Mouse (Mus musculus) myocyte (in vitro differentiated cells): ENCODE data around the gene Gsap. TPM values are rescaled to one million over a fixed set of nuclear protein-coding genes. Genes with fewer than 3 reads are reported as not detected.
A peak's percentile ranks its signal among the peaks of the same experiment; 100 is the strongest.

Experiments
- H3K27me3 ChIP-seq: one replicate; pipeline ENCODE4 v1.6.1; 2011; ENCODE audit not compliant: control insufficient read depth, insufficient read depth, insufficient read length
- H3K36me3 ChIP-seq: one replicate; pipeline ENCODE4 v1.6.1; 2011; ENCODE audit not compliant: control insufficient read depth, insufficient read depth
- H3K4me2 ChIP-seq: one replicate; pipeline ENCODE4 v1.6.1; 2011; ENCODE audit warnings: low read depth, control low read depth
- H3K4me3 ChIP-seq: one replicate; pipeline ENCODE4 v1.5.1; 2011; ENCODE audit warnings: mild to moderate bottlenecking, control low read depth, moderate library complexity
- H3K79me2 ChIP-seq: one replicate; pipeline ENCODE4 v1.6.1; 2011; ENCODE audit not compliant: control insufficient read depth, insufficient read depth
- H3ac ChIP-seq: one replicate; pipeline ENCODE4 v1.6.1; 2011; ENCODE audit not compliant: control insufficient read depth, insufficient read length
- CEBPB ChIP-seq: IDR thresholded peaks from 2 replicates; pipeline ENCODE4 v1.6.1; 2011; ENCODE audit warnings: mild to moderate bottlenecking, moderate library complexity; ENCODE audit not compliant: poor library complexity, insufficient read depth, severe bottlenecking
- E2F4 ChIP-seq: IDR thresholded peaks from one replicate; pipeline ENCODE4 v1.6.1; 2011; ENCODE audit warnings: mild to moderate bottlenecking, control low read depth, moderate library complexity; ENCODE audit not compliant: insufficient read depth
- MAX ChIP-seq: IDR thresholded peaks from one replicate; pipeline ENCODE4 v1.6.1; 2011; ENCODE audit warnings: low read depth, mild to moderate bottlenecking, control low read depth
- MYOD1 ChIP-seq, 3 experiments: IDR thresholded peaks; one replicate each; pipeline ENCODE4 v1.6.1; 2011; ENCODE audit warnings: control low read depth in 2 of 3, low read depth in 2 of 3, mild to moderate bottlenecking in 2 of 3, moderate library complexity in 1 of 3; ENCODE audit not compliant: insufficient read length in 2 of 3, control insufficient read depth in 1 of 3
- MYOG ChIP-seq, 3 experiments: IDR thresholded peaks; one replicate each; pipeline ENCODE4 v1.6.1; 2011; ENCODE audit warnings: control low read depth in 2 of 3, low read depth in 2 of 3, mild to moderate bottlenecking in 2 of 3; ENCODE audit not compliant: insufficient read length in 2 of 3, control insufficient read depth in 1 of 3, insufficient read depth in 1 of 3
- POLR2A ChIP-seq: IDR thresholded peaks from one replicate; pipeline ENCODE4 v1.6.1; 2011; ENCODE audit warnings: low read depth, mild to moderate bottlenecking, control low read depth, moderate library complexity; ENCODE audit not compliant: insufficient read length
- POLR2AphosphoS2 ChIP-seq: IDR thresholded peaks from one replicate; pipeline ENCODE4 v1.6.1; 2011; ENCODE audit warnings: low read depth, control low read depth; ENCODE audit not compliant: insufficient read length
- REST ChIP-seq: IDR thresholded peaks from one replicate; pipeline ENCODE4 v1.6.1; 2011; ENCODE audit warnings: mild to moderate bottlenecking, control low read depth, moderate library complexity; ENCODE audit not compliant: insufficient read depth, insufficient read length
- SRF ChIP-seq: IDR thresholded peaks from one replicate; pipeline ENCODE4 v1.6.1; 2011; ENCODE audit warnings: low read depth; ENCODE audit not compliant: control insufficient read depth, insufficient read length
- TCF12 ChIP-seq: IDR thresholded peaks from one replicate; pipeline ENCODE4 v1.6.1; 2011; ENCODE audit warnings: mild to moderate bottlenecking, control low read depth; ENCODE audit not compliant: poor library complexity, insufficient read depth, severe bottlenecking
- TCF3 ChIP-seq: IDR thresholded peaks from one replicate; pipeline ENCODE4 v1.6.1; 2011; ENCODE audit warnings: low read depth, control low read depth; ENCODE audit not compliant: insufficient read length
- USF1 ChIP-seq: IDR thresholded peaks from one replicate; pipeline ENCODE4 v1.6.1; 2011; ENCODE audit warnings: low read depth, mild to moderate bottlenecking, control low read depth, moderate library complexity
- polyA plus RNA-seq: library from polyadenylated mRNA; unstranded; fragments of >200 nt; fragmentation: generic; extraction: Trizol; gene quantifications from one replicate; pipeline ENCODE4 v1.2.1, GENCODE M21; 2012; ENCODE audit warnings: missing spikeins

Gsap gene
- polyA plus RNA-seq, 1 experiment: 2.6 TPM

DNA sequence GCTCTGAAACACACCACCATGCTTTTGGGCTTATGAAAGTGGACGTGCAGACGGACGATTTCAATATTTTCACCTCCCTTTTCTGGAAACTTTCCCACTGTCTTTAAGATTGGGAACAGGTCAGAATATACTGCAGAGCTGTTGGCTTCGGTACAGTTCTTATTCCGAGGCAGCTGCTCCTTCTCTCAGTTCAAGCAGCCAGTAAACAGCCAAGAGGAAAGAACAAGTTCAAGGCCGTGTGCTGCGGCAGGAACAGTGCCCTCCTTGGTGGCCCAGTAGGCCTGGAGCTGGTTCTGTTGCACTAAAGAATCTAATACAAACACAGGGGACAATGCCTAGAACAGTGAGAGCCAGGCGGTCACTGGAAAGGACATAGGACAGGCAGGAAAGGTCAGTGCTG lies 104.5 kb downstream of the Gsap start:
- TF ChIP-seq REST (no peak), TCF3 (no peak), E2F4 (no peak), MYOG (IDR thresholded peaks at IDR 0.05; ENCODE audit: control insufficient read depth in 1 of 3, insufficient read depth in 1 of 3, insufficient read length in 2 of 3, low read depth in 2 of 3) (no peak), POLR2A (no peak), USF1 (no peak), CEBPB (no peak), TCF12 (no peak), POLR2AphosphoS2 (no peak), SRF (no peak)
- H3ac ChIP-seq: no peak overlapping the region
- no peaks in the 10 kb centered on the region for H3K27me3 ChIP-seq
- no peaks in the 10 kb centered on the region for H3K36me3 ChIP-seq
- H3K4me2 ChIP-seq: no peak overlapping the region
- H3K79me2 ChIP-seq: no peaks in the 10 kb centered on the region
- H3K4me3 ChIP-seq: no peak overlapping the region

DNA sequence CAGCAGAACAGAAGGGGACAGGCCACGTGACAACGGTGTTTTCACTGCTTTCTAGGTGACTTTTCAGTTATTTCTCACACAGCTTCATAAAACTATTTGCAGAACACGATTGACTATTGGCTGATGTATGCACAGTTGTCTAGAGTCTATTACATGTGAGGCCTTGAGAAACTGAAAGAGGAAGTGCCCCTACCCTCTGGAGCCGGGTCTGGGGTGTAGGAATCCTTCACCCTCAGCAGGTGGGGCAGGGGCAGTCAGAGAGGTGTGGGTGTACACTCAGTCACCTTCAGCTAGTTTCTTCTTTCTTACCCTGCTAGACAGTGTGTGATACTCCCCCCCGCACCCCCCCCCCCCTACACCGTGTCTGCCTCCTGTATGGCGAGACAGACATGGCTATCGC lies 109.6 kb downstream of the Gsap start:
- Histone ChIP-seq H3ac (no peak overlapping the region), H3K36me3 (no peaks in the 10 kb centered on the region), H3K79me2 (no peaks in the 10 kb centered on the region), H3K4me3 (no peak overlapping the region), H3K4me2 (no peak overlapping the region), H3K27me3 (no peaks in the 10 kb centered on the region)
- TF ChIP-seq TCF3: no peak
- no peak for TF ChIP-seq MAX
- TF ChIP-seq SRF: no peak
- no peak for TF ChIP-seq POLR2A
- no peak for TF ChIP-seq USF1
- TF ChIP-seq TCF12: no peak

DNA sequence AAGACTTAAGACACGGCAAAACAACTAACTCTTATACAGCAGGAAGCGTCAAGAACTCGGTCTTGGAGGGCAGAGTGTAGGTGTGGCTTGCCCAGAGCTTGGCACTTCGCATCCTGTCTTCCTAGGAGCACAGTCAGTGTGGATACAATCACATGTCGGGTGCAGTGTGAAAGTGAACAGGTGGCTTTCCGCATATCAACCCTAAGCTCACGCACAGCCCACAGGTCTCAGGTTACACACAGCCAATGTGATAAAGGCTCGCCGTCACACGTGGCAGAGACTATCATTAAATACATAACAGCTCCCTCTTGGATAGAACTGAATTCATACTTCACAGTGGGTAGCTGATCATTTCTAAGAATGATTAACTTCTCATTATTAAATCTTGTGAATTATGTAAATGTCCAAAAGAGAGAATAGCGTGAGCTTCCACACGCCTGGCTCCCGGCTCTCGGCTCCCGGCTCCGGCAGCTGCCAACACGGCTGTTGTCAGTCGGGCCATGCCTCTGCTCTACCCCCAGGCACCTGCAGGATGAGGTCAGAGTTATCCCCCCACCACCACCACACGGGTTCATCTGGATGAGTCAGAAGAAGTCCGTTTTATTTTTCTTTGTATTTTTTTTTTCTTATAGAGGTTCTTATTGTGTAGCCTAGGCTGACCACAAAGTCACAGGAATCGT lies 113.2 kb downstream of the Gsap start:
- H3ac ChIP-seq: no peak overlapping the region
- no peaks in the 10 kb centered on the region for H3K79me2 ChIP-seq
- peak overlapping the region; percentile 75 for H3K4me2 ChIP-seq
- no peaks in the 10 kb centered on the region for H3K27me3 ChIP-seq
- H3K4me3 ChIP-seq: no peak overlapping the region
- no peaks in the 10 kb centered on the region for H3K36me3 ChIP-seq
- TF ChIP-seq MYOD1 (IDR thresholded peaks at IDR 0.05; ENCODE audit: control insufficient read depth in 1 of 3, insufficient read length in 2 of 3, low read depth in 2 of 3) (peak in 2 of 3 experiments; percentile 78 to 86), MYOG (IDR thresholded peaks at IDR 0.05; ENCODE audit: control insufficient read depth in 1 of 3, insufficient read depth in 1 of 3, insufficient read length in 2 of 3, low read depth in 2 of 3) (peak in 2 of 3 experiments; percentile 71 to 82), SRF (no peak), TCF12 (peak; percentile 22), TCF3 (peak; percentile 47), POLR2A (no peak), USF1 (no peak)

DNA sequence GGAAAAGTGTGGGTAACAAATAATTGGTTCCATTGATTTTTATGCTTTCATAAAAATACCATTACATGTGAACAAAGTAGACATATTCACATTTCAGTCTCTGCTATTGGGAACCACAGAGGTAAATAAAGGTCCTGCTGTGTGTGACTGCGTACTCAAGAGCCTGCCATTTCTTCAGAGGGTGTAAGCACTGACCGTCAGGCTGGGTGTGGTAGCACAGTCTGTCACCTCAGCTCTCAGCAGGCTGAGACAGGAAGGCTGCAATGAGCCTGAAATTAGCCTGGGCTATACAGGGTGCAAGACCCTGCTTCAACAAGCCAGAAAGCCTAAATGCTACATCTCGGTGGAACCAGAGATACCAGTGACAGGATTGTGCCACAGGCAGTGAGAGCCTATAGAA lies 114.0 kb downstream of the Gsap start:
- Histone ChIP-seq H3K4me2 (no peak overlapping the region), H3ac (no peak overlapping the region), H3K79me2 (no peaks in the 10 kb centered on the region), H3K27me3 (no peaks in the 10 kb centered on the region), H3K36me3 (no peaks in the 10 kb centered on the region), H3K4me3 (no peak overlapping the region)
- no peak for TF ChIP-seq CEBPB
- TF ChIP-seq POLR2A: no peak
- no peak for TF ChIP-seq SRF
- TF ChIP-seq E2F4: no peak
- no peak for TF ChIP-seq POLR2AphosphoS2
- no peak for TF ChIP-seq TCF12
- TF ChIP-seq MAX: no peak
- no peak for TF ChIP-seq MYOG (IDR thresholded peaks at IDR 0.05; ENCODE audit: control insufficient read depth in 1 of 3, insufficient read depth in 1 of 3, insufficient read length in 2 of 3, low read depth in 2 of 3)
- TF ChIP-seq USF1: no peak
- no peak for TF ChIP-seq MYOD1 (IDR thresholded peaks at IDR 0.05; ENCODE audit: control insufficient read depth in 1 of 3, insufficient read length in 2 of 3, low read depth in 2 of 3)
- TF ChIP-seq TCF3: no peak
- TF ChIP-seq REST: no peak

DNA sequence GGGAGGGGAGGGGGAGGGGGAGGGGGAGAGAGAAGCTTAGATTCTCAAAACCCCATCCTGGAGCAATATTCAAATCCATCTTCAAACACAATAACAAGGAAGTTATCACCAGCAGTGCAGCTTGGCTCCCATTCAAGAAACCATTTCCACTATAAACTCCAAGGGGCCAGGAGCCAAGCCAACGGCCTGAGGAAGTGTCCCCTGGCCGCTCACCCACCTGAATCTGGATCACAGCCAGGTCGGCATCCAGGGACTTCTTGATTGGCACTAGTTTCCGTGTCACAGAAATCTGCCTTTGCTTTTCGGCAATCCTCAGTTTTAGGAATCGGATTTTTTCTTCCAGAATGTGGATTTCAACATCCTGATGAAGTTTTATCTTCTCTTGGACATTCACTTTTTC lies 115.0 kb downstream of the Gsap start:
- H3K79me2 ChIP-seq: no peaks in the 10 kb centered on the region
- H3K27me3 ChIP-seq: no peaks in the 10 kb centered on the region
- no peak overlapping the region for H3K4me2 ChIP-seq
- no peak overlapping the region for H3ac ChIP-seq
- no peak overlapping the region for H3K4me3 ChIP-seq
- no peak for TF ChIP-seq REST
- no peak for TF ChIP-seq MAX
- no peak for TF ChIP-seq SRF
- no peak for TF ChIP-seq USF1
- TF ChIP-seq CEBPB: no peak
- no peak for TF ChIP-seq TCF3
- TF ChIP-seq MYOG (IDR thresholded peaks at IDR 0.05; ENCODE audit: control insufficient read depth in 1 of 3, insufficient read depth in 1 of 3, insufficient read length in 2 of 3, low read depth in 2 of 3): no peak
- TF ChIP-seq POLR2AphosphoS2: no peak
- no peak for TF ChIP-seq MYOD1 (IDR thresholded peaks at IDR 0.05; ENCODE audit: control insufficient read depth in 1 of 3, insufficient read length in 2 of 3, low read depth in 2 of 3)
- no peak for TF ChIP-seq E2F4
- no peak for TF ChIP-seq POLR2A
- TF ChIP-seq TCF12: no peak
- no peaks in the 10 kb centered on the region for H3K36me3 ChIP-seq
